Mouse (Mus musculus): ENCODE results near the gene Lamb3. TPM values are rescaled to one million over a fixed set of nuclear protein-coding genes. Genes with fewer than 3 reads are reported as not detected.

Gene Lamb3
- polyA plus RNA-seq, 1 experiment from 2014 or later, result 24.4 TPM

DNA sequence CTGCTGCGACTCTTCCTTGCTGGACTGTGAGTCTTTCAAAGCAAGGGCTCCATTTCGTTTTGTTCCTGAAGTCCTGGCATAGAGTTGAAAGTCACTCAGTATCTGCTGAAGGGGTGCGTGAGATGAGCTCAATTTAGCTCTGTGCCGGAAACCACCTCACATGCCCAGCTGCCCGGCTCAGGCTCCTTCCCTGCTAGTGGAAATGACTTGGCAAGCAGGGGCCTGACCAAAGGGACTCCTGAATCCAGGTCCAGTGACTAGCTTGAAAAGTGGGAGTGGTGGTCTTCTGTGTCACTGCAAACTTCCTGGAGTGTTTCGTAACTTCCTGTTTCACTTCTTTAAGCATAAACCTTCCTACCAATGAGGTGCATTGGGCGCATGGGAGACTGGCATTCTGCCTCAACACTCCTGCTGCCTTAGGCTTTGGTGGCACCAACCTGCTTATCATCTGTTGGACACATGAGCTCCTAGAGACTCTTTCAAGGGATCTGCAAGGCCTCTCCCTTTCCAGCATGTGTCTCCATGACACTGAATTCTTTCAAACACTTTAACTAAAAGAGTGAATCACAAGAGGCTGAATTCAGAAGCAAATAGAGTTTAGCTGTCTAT lies 15.7 kb upstream of the Lamb3 start:
- no peaks in the 10 kb centered on the region for H3K9me3 ChIP-seq (ENCODE audit: low read depth, low read length)
- H3K27me3 ChIP-seq (ENCODE audit: insufficient read depth, low read length), result no peaks in the 10 kb centered on the region
- no peak overlapping the region for H3K9ac ChIP-seq
- no peak for TF ChIP-seq CTCF (IDR thresholded peaks at IDR 0.05; ENCODE audit: low read depth)
- DNase-seq (no peak), ATAC-seq (ENCODE audit: insufficient read depth) (no peak)
- H3K4me3 ChIP-seq (ENCODE audit: low read depth, low read length), result no peak overlapping the region
- peaks cover 13% of the 10 kb centered on the region for H3K4me1 ChIP-seq (ENCODE audit: insufficient read depth)
- no peaks in the 10 kb centered on the region for H3K36me3 ChIP-seq (ENCODE audit: insufficient read depth)
- 76% methylated on average over 7 of the region's 7 CpGs for WGBS
- peak overlapping the region; percentile 54; the same call in 1 of the 2 replicates for H3K27ac ChIP-seq (ENCODE audit: low read depth)
- no peak overlapping the region for H3K4me2 ChIP-seq

DNA sequence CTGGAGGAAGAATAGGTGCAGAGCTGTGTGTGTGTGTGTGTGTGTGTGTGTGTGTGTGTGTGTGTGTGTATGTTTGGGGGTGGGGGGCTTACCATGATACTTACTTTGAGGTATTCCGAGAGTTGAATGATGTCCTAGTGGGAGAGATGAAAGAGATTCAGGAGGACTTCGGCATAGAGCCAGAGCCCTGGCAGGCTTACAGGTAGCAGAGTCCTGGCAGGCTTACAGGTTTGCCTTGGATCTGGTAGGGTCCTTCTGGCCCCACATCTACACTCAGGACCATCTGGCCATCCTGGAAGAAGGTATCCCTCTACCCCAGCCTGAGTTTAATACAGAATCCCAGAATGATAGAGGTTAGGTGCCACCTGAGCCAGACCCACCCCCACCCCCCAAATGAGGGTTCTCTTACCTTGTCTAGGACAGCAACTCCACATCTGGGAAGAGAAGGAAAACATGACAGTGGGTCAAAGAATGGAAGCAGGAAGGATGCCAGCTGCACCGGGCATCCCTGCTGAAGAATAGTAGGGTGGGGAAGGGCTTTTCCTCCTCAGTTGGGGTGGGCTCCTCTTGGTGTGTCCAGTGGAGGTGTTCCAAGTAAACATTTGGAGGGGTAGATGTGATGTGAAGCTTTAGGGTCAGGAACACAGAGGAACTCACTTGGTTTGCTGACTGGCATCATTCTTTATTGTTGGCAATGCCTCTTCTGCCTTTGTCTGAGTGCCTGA lies 12.9 kb upstream of the Lamb3 start:
- H3K4me2 ChIP-seq, result no peak overlapping the region
- no peak for TF ChIP-seq CTCF (IDR thresholded peaks at IDR 0.05; ENCODE audit: low read depth)
- 79% methylated on average over 3 of the region's 3 CpGs for WGBS
- DNase-seq (no peak), ATAC-seq (ENCODE audit: insufficient read depth) (no peak)
- no peaks in the 10 kb centered on the region for H3K36me3 ChIP-seq (ENCODE audit: insufficient read depth)
- no peaks in the 10 kb centered on the region for H3K9me3 ChIP-seq (ENCODE audit: low read depth, low read length)
- H3K4me1 ChIP-seq (ENCODE audit: insufficient read depth), result peaks cover 9% of the 10 kb centered on the region
- no peak overlapping the region for H3K9ac ChIP-seq
- no peak overlapping the region for H3K27ac ChIP-seq (ENCODE audit: low read depth)
- no peak overlapping the region for H3K4me3 ChIP-seq (ENCODE audit: low read depth, low read length)
- H3K27me3 ChIP-seq (ENCODE audit: insufficient read depth, low read length), result no peaks in the 10 kb centered on the region

DNA sequence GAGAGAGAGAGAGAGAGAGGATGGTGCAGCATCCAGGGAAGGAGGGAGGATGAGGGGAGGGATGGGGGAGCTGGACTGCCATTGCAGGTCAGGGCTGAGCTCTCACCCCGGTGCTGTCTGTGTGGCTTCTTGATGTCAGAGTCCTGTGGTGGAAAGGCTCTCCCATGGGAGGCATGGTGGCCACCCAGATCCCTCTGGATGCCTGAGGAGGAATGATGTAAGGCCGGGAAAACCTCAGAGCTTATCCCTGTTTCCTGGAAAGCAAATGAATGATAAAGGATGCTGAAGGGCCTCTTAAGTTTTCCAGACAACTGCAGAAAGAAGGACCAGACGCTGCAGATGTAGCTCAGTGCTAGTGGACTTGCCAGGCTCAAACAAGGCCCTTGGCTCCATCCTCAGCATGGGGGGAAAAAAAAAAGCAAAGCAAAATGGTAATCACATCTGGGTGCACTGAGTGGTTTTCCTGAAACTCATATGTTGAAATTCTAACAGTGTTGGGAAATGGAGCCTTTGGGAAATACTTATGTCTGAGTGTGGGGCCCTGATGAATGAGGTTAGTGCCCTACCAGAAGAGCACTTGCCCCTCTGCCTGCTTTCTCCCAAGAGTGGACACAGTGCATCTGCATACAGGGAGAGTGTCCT lies 12.2 kb upstream of the Lamb3 start:
- Histone ChIP-seq H3K9ac (no peak overlapping the region), H3K27me3 (ENCODE audit: insufficient read depth, low read length) (no peaks in the 10 kb centered on the region), H3K4me2 (no peak overlapping the region), H3K4me1 (ENCODE audit: insufficient read depth) (peaks cover 2% of the 10 kb centered on the region), H3K27ac (ENCODE audit: low read depth) (no peak overlapping the region), H3K9me3 (ENCODE audit: low read depth, low read length) (no peaks in the 10 kb centered on the region), H3K4me3 (ENCODE audit: low read depth, low read length) (no peak overlapping the region), H3K36me3 (ENCODE audit: insufficient read depth) (no peaks in the 10 kb centered on the region)
- no peak for DNase-seq
- TF ChIP-seq CTCF (IDR thresholded peaks at IDR 0.05; ENCODE audit: low read depth), result no peak
- WGBS, result 59% methylated on average over 3 of the region's 3 CpGs
- no peak for ATAC-seq (ENCODE audit: insufficient read depth)

DNA sequence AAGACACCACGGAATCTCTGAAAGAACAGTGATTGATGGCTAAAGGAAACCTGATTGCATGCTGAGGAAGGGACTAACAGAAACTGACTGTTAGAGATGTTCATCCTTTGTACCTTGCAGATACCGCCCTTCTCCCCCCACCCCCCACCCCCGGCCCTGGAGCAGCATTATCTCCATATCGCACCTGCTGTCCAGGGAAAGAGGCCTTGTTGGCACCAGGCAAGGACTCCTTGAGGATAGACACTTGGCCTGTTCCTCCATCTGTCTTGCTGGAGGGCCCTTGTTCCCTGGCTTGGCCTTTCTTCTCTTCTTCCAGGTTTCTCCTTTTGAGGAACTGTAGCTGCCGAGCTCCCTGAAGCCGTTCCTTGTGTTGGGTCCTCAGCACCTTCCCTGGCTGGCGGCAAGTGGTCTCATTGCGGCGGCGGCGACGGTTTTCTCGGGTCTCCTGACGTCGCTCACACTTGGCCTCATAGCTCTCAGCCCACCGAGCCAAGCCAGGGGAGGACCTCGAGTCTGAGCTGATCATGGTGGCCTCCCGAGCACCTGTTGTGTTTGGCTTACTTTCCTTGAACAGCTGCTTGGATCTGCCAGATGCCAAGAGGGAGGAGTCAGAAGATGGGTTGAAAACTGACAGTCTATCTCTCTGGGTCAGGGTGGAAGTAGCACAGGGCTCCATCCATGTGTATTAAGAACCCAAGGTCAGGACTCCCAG lies 9.8 kb upstream of the Lamb3 start:
- H3K36me3 ChIP-seq (ENCODE audit: insufficient read depth), result no peaks in the 10 kb centered on the region
- H3K27me3 ChIP-seq (ENCODE audit: insufficient read depth, low read length), result no peaks in the 10 kb centered on the region
- TF ChIP-seq CTCF (IDR thresholded peaks at IDR 0.05; ENCODE audit: low read depth), result no peak
- H3K9ac ChIP-seq, result no peak overlapping the region
- H3K4me2 ChIP-seq, result no peak overlapping the region
- 77% methylated on average over 18 of the region's 18 CpGs for WGBS
- no peaks in the 10 kb centered on the region for H3K4me1 ChIP-seq (ENCODE audit: insufficient read depth)
- DNase-seq, result no peak
- H3K4me3 ChIP-seq (ENCODE audit: low read depth, low read length), result no peak overlapping the region
- H3K27ac ChIP-seq (ENCODE audit: low read depth), result no peak overlapping the region
- ATAC-seq (ENCODE audit: insufficient read depth), result no peak
- no peaks in the 10 kb centered on the region for H3K9me3 ChIP-seq (ENCODE audit: low read depth, low read length)

DNA sequence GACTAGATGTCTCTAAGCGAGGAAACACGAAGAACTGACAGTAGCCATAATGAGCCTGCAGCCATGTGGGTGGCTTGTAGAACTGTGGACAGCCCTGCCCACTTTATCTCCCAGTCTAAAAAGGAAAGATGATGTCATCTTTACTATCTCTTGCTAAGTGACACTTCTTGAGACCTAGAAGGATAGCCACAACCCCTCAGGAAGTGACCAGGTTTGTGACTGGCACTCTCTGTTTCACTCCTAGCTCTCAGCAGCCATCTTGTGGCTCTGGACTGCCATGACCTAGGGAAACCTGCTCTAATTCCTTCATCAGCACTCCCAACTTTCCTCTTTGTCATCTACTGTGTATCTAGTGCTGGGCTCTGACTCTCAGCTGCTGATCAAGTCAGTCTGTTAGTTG lies 9.2 kb upstream of the Lamb3 start:
- Histone ChIP-seq H3K9me3 (ENCODE audit: low read depth, low read length) (no peaks in the 10 kb centered on the region), H3K27me3 (ENCODE audit: insufficient read depth, low read length) (no peaks in the 10 kb centered on the region), H3K4me1 (ENCODE audit: insufficient read depth) (no peaks in the 10 kb centered on the region), H3K27ac (ENCODE audit: low read depth) (no peak overlapping the region), H3K4me3 (ENCODE audit: low read depth, low read length) (no peak overlapping the region), H3K9ac (no peak overlapping the region), H3K36me3 (ENCODE audit: insufficient read depth) (no peaks in the 10 kb centered on the region), H3K4me2 (no peak overlapping the region)
- ATAC-seq (ENCODE audit: insufficient read depth) (no peak), DNase-seq (no peak)
- WGBS, result 90% methylated on average over 2 of the region's 2 CpGs
- peak; percentile 26; the same call in 1 of the 2 replicates for TF ChIP-seq CTCF (IDR thresholded peaks at IDR 0.05; ENCODE audit: low read depth)

DNA sequence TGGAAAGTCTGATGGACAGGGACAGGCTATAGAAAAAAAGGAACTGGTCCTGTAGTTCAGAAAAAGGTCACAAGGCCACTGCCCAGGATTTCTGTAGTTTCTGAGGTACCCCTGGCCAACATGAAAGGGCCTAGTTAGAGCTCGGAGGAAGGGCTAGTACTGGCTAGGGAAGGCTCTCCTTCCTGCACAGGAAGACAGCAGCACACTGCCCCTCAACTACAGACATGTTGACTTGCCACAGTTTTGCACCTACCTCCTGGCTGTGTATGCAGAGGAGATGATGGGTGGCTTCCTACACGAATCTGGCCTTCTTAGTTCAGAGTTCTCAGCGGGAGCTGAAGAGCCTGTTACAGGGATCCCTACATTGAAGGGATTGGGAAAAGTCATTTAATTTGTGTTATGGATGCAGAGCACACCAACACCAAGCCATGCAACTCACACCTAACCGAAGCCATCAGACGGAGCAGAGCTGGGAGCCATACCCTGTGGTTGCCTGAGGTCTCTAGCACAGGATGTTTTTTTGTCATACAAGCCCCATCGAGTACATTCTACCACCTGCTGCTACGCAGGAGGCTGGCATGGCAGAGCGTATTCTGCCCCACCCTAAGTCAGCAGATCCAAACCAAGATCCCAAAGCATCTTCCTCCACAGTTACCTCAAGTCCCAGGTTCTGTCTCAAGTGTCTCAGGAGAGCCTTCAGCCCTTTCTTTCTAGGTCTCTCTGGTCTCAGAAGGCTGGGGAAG lies 6.7 kb upstream of the Lamb3 start:
- Histone ChIP-seq H3K4me1 (ENCODE audit: insufficient read depth) (no peaks in the 10 kb centered on the region), H3K9ac (no peak overlapping the region), H3K36me3 (ENCODE audit: insufficient read depth) (no peaks in the 10 kb centered on the region), H3K4me2 (no peak overlapping the region), H3K4me3 (ENCODE audit: low read depth, low read length) (no peak overlapping the region), H3K27ac (ENCODE audit: low read depth) (no peak overlapping the region), H3K27me3 (ENCODE audit: insufficient read depth, low read length) (no peaks in the 10 kb centered on the region), H3K9me3 (ENCODE audit: low read depth, low read length) (no peaks in the 10 kb centered on the region)
- ATAC-seq (ENCODE audit: insufficient read depth), result no peak
- no peak for DNase-seq
- TF ChIP-seq CTCF (IDR thresholded peaks at IDR 0.05; ENCODE audit: low read depth), result no peak
- 78% methylated on average over 8 of the region's 8 CpGs for WGBS

All from lung, embryonic 14.5 days (tissue).